Mouse (Mus musculus): ENCODE results near the gene Cnr1. TPM values are rescaled to one million over a fixed set of nuclear protein-coding genes. Genes with fewer than 3 reads are reported as not detected.

Gene Cnr1
- total RNA-seq (2014; rRNA removed) (117 and 123 TPM in 2 replicates), polyA plus RNA-seq (2015; fragmentation: Nextera tagmentation; extraction: Ambion mirVana) (33.1 and 33.2 TPM in 2 replicates)

DNA sequence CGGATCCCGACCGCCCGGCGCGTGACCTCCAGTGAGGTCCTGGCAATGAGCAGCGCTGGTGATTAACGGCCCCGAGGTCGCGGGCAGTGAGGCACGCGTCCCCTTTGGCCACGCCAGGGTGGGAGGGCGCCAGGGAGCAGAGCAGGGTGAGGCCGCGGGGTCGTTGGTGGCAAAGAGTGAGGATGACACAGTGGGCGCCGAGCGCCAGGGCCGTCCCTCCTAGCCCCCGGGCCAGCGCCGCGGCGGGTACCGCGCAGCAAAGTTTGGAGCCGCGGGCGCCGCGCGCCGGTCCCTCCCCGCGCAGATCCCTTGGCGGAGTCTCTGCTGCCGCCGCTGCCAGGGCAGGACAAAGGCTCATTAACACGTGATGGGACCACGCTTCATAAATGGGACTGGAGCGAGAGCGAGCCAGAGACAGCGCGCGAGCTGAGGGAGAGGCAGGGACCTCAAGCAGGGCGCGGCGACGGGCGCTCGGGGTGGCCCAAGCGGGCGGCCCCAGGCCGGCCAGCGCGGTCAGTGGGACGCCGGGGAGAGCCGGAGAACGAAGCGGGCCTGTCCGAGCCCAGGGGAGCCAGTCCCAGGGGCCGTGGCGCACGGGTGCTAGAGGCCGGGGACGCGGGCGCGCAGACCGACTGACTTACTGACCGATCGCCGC is at the start of gene Cnr1:
TSS of gene Cnr1 (plus strand) at position 360 of the 655 bp plus-strand sequence.
- DNase-seq (ENCODE audit: low spot score) (peak; percentile 85), ATAC-seq (ENCODE audit: low FRiP score) (peak; percentile 87)
- peak within 1 kb of the TSS; percentile 70 for H3K4me3 ChIP-seq (ENCODE audit: low read depth, low read length)
- TF ChIP-seq CTCF (IDR thresholded peaks at IDR 0.05): peak; percentile 30
- H3K9ac ChIP-seq (replicated peaks; ENCODE audit: low read length, poor library complexity, severe bottlenecking): peak within 1 kb of the TSS; percentile 75
- peak within 1 kb of the TSS; percentile 76 for H3K4me2 ChIP-seq (ENCODE audit: low read depth, low read length, poor library complexity, severe bottlenecking)
- no peaks in the 10 kb centered on the region for H3K27me3 ChIP-seq (ENCODE audit: insufficient read depth, low read length)
- H3K27ac ChIP-seq (ENCODE audit: low read depth, low read length): peak within 1 kb of the TSS; percentile 90
- H3K9me3 ChIP-seq (ENCODE audit: low read length): no peaks in the 10 kb centered on the region
- H3K36me3 ChIP-seq (ENCODE audit: insufficient read depth, low read length): no peaks in the 10 kb centered on the region
- no peaks in the 10 kb centered on the region for H3K4me1 ChIP-seq (ENCODE audit: insufficient read depth, low read length)
- 1% methylated on average over 66 of the region's 77 CpGs for WGBS

DNA sequence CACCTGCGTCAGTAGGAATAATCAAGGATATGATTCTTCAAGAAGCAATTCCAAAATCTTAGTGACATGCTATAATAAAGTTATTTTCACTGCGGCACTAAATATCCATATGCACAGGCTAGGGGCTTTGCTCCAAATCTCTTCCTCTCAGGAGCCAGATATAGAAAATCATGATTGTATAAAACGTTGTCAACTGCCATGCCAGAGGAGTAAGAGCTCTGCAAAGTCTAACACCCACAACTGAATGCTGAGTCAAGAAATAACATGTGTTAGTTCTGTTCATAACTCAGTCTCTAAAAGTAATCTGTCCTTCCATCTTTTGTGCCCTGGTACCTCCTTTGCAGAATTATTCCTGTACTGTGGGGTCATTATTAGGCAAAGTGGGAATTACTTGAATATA is 44.4 kb upstream of the Cnr1 start:
- Histone ChIP-seq H3K9ac (replicated peaks; ENCODE audit: low read length, poor library complexity, severe bottlenecking) (no peak overlapping the region), H3K9me3 (ENCODE audit: low read length) (no peaks in the 10 kb centered on the region), H3K4me2 (ENCODE audit: low read depth, low read length, poor library complexity, severe bottlenecking) (no peak overlapping the region), H3K27ac (ENCODE audit: low read depth, low read length) (no peak overlapping the region), H3K4me3 (ENCODE audit: low read depth, low read length) (no peak overlapping the region), H3K36me3 (ENCODE audit: insufficient read depth, low read length) (no peaks in the 10 kb centered on the region), H3K4me1 (ENCODE audit: insufficient read depth, low read length) (no peaks in the 10 kb centered on the region), H3K27me3 (ENCODE audit: insufficient read depth, low read length) (no peaks in the 10 kb centered on the region)
- no peak for TF ChIP-seq CTCF (IDR thresholded peaks at IDR 0.05)
- DNase-seq (ENCODE audit: low spot score) (no peak), ATAC-seq (ENCODE audit: low FRiP score) (no peak)
- WGBS: 91% methylated on average over 3 of the region's 3 CpGs

DNA sequence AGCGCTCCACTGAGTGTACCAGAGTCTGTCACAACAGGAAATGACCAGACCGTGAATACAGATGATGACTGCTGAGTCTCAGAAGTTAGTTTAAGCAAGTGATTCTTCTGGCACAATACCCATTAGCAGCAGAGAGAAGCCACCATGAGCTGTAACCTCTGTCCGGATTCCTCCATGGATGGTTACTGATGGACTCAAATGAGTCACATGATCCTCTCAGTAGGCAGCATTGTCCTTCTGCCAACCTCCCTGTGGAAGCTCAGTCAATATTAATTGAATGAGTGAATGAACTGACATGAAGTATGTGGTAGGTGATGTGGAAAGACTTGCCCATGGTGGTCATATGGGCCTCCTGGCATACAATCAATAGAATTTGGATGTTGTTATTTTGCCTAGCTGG is 38.4 kb upstream of the Cnr1 start:
- WGBS: 82% methylated on average over 3 of the region's 3 CpGs
- Histone ChIP-seq H3K4me3 (ENCODE audit: low read depth, low read length) (no peak overlapping the region), H3K27ac (ENCODE audit: low read depth, low read length) (no peak overlapping the region), H3K9ac (replicated peaks; ENCODE audit: low read length, poor library complexity, severe bottlenecking) (no peak overlapping the region), H3K4me1 (ENCODE audit: insufficient read depth, low read length) (no peaks in the 10 kb centered on the region), H3K27me3 (ENCODE audit: insufficient read depth, low read length) (no peaks in the 10 kb centered on the region), H3K36me3 (ENCODE audit: insufficient read depth, low read length) (no peaks in the 10 kb centered on the region), H3K9me3 (ENCODE audit: low read length) (no peaks in the 10 kb centered on the region), H3K4me2 (ENCODE audit: low read depth, low read length, poor library complexity, severe bottlenecking) (no peak overlapping the region)
- no peak for TF ChIP-seq CTCF (IDR thresholded peaks at IDR 0.05)
- DNase-seq (ENCODE audit: low spot score): peak; percentile 87
- ATAC-seq (ENCODE audit: low FRiP score): no peak; the same call in 1 of the 2 replicates

DNA sequence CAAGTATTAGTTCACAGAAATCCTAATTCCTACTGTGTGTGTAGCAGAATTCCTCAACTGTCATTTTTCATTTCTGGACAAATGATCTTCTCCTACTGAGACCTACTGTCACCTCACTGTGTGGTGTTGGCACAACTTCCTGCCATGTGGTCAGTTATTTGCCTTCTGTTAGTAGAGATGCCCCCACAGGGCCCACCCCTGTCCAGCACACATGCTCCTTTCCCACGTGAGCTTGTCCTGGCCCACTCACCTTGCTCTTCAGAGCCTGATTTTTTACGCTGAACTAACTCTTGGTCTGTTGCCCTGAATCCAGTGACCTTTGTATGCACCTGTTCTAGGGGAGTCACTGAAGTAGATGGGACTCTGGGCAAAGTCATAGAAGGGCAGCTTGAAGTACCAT is 34.4 kb upstream of the Cnr1 start:
- Histone ChIP-seq H3K36me3 (ENCODE audit: insufficient read depth, low read length) (no peaks in the 10 kb centered on the region), H3K9me3 (ENCODE audit: low read length) (no peaks in the 10 kb centered on the region), H3K27me3 (ENCODE audit: insufficient read depth, low read length) (no peaks in the 10 kb centered on the region), H3K4me3 (ENCODE audit: low read depth, low read length) (no peak overlapping the region), H3K4me1 (ENCODE audit: insufficient read depth, low read length) (no peaks in the 10 kb centered on the region), H3K9ac (replicated peaks; ENCODE audit: low read length, poor library complexity, severe bottlenecking) (no peak overlapping the region), H3K4me2 (ENCODE audit: low read depth, low read length, poor library complexity, severe bottlenecking) (no peak overlapping the region), H3K27ac (ENCODE audit: low read depth, low read length) (no peak overlapping the region)
- TF ChIP-seq CTCF (IDR thresholded peaks at IDR 0.05): no peak
- ATAC-seq (ENCODE audit: low FRiP score): no peak
- WGBS: 87% methylated on average over 2 of the region's 2 CpGs
- peak; percentile 45 for DNase-seq (ENCODE audit: low spot score)

DNA sequence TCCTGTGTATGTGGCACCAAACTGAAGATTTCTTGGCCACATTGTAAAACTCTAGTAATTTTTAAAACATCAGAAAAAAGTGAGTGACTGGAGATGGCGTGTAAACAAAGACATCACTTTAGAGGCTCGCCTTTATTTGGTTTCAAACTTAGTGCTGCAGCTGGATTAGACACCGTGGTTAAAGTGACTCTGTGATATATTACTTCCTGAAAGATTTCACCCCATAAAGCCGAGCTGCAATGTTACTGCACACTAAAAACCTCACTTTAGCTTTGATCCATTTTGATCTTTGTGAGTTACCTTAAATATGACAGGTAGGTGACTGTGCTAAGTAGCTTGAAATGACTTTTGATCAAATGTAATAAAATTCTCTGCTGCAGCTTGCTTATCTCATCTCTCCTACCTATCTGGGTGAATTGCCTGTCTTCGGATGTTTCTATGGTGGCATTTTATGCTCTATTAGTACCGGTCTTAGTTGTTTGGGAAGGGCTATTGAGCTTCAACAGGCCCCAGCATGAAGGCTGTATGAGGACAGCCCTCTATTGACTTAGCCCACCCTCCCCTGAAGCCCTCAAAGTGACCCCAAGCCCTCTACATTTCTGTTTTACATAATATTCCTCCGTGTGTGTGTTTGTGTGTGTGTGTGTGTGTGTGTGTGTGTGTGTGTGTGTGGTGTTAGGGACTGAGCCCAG is 32.1 kb upstream of the Cnr1 start:
- no peaks in the 10 kb centered on the region for H3K4me1 ChIP-seq (ENCODE audit: insufficient read depth, low read length)
- no peaks in the 10 kb centered on the region for H3K9me3 ChIP-seq (ENCODE audit: low read length)
- DNase-seq (ENCODE audit: low spot score): no peak
- H3K36me3 ChIP-seq (ENCODE audit: insufficient read depth, low read length): no peaks in the 10 kb centered on the region
- H3K27ac ChIP-seq (ENCODE audit: low read depth, low read length): no peak overlapping the region
- H3K4me2 ChIP-seq (ENCODE audit: low read depth, low read length, poor library complexity, severe bottlenecking): no peak overlapping the region
- no peak for TF ChIP-seq CTCF (IDR thresholded peaks at IDR 0.05)
- no peaks in the 10 kb centered on the region for H3K27me3 ChIP-seq (ENCODE audit: insufficient read depth, low read length)
- H3K9ac ChIP-seq (replicated peaks; ENCODE audit: low read length, poor library complexity, severe bottlenecking): no peak overlapping the region
- H3K4me3 ChIP-seq (ENCODE audit: low read depth, low read length): no peak overlapping the region
- 46% methylated on average over 7 of the region's 7 CpGs for WGBS
- ATAC-seq (ENCODE audit: low FRiP score): no peak

DNA sequence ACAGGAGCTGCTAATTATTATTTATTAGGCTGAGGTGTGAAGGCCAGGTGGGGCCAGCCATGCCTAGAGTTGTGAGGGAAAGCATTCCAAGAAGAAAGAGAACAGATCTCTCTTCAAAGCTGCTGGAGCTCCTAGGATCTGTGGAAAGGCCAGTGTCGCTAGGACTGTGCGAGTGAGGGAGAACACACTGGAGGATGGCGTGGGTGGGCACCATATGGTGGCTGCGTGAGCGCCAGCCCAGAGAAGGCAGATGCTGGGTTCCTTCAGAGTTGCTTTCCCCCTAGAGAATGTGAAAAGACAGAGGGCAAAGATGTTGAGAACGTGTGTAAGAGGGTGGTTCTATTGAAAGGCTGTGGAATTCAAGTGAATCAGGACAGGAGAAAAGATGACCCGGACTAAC is 30.6 kb upstream of the Cnr1 start:
- no peak for ATAC-seq (ENCODE audit: low FRiP score)
- no peak for TF ChIP-seq CTCF (IDR thresholded peaks at IDR 0.05)

More for the DNA sequence above, 30.6 kb upstream of the Cnr1 start:
- H3K9ac ChIP-seq (replicated peaks; ENCODE audit: low read length, poor library complexity, severe bottlenecking): no peak overlapping the region
- H3K4me3 ChIP-seq (ENCODE audit: low read depth, low read length): no peak overlapping the region
- WGBS: 84% methylated on average over 7 of the region's 7 CpGs
- no peaks in the 10 kb centered on the region for H3K27me3 ChIP-seq (ENCODE audit: insufficient read depth, low read length)
- H3K4me2 ChIP-seq (ENCODE audit: low read depth, low read length, poor library complexity, severe bottlenecking): no peak overlapping the region
- no peaks in the 10 kb centered on the region for H3K36me3 ChIP-seq (ENCODE audit: insufficient read depth, low read length)
- no peaks in the 10 kb centered on the region for H3K4me1 ChIP-seq (ENCODE audit: insufficient read depth, low read length)
- no peak overlapping the region for H3K27ac ChIP-seq (ENCODE audit: low read depth, low read length)
- no peak for DNase-seq (ENCODE audit: low spot score)
- H3K9me3 ChIP-seq (ENCODE audit: low read length): no peaks in the 10 kb centered on the region

Data from midbrain, postnatal 0 days (tissue).